Mouse (Mus musculus): ENCODE measurements around the gene Otud7a.

Otud7a gene

GRCm38 (mm10) chr7:63719183-63719944 is 274.8 kb downstream of the Otud7a start:
- no peak for DNase-seq

- no peak for DNase-seq
Measured at GRCm38 (mm10) chr7:63720682-63721081, 276.1 kb downstream of the Otud7a start.

- DNase-seq = no peak
Measured at GRCm38 (mm10) chr7:63725040-63725729, 280.6 kb downstream of the Otud7a start.

GRCm38 (mm10) chr7:63729605-63730004 is 285.1 kb downstream of the Otud7a start:
- no peak for DNase-seq

GRCm38 (mm10) chr7:63730012-63730411 is 285.5 kb downstream of the Otud7a start:
- no peak for DNase-seq

- DNase-seq = peak; percentile 47
Measured at GRCm38 (mm10) chr7:63737725-63738124, 293.2 kb downstream of the Otud7a start.

GRCm38 (mm10) chr7:63738142-63738541 is 293.6 kb downstream of the Otud7a start:
- no peak for DNase-seq

- no peak for DNase-seq
Measured at GRCm38 (mm10) chr7:63743116-63743515, 298.6 kb downstream of the Otud7a start.

- DNase-seq = peak; percentile 62
Measured at GRCm38 (mm10) chr7:63752081-63752480, 307.5 kb downstream of the Otud7a start.

- peak; percentile 75 for DNase-seq
Measured at GRCm38 (mm10) chr7:63753274-63753751, 308.8 kb downstream of the Otud7a start.

GRCm38 (mm10) chr7:63754573-63755475 is 310.3 kb downstream of the Otud7a start:
- peak; percentile 39 for DNase-seq

- peak; percentile 90 for DNase-seq
Measured at GRCm38 (mm10) chr7:63755476-63755948, 311.0 kb downstream of the Otud7a start.

GRCm38 (mm10) chr7:63757136-63757677 is 312.7 kb downstream of the Otud7a start:
- DNase-seq = no peak

- DNase-seq = peak; percentile 41
Measured at GRCm38 (mm10) chr7:63757678-63758239, 313.2 kb downstream of the Otud7a start.

GRCm38 (mm10) chr7:63758240-63758826 is 313.8 kb downstream of the Otud7a start:
- DNase-seq = peak; percentile 47

- no peak for DNase-seq
Measured at GRCm38 (mm10) chr7:63759606-63760005, 315.1 kb downstream of the Otud7a start.

- no peak for DNase-seq
Measured at GRCm38 (mm10) chr7:63762529-63762928, 318.0 kb downstream of the Otud7a start.

- peak; percentile 22 for DNase-seq
Measured at GRCm38 (mm10) chr7:63768398-63769029, 324.0 kb downstream of the Otud7a start.

GRCm38 (mm10) chr7:63773268-63773667 is 328.7 kb downstream of the Otud7a start:
- DNase-seq = no peak

GRCm38 (mm10) chr7:63774291-63774690 is 329.7 kb downstream of the Otud7a start:
- no peak for DNase-seq

GRCm38 (mm10) chr7:63777328-63777727 is 332.8 kb downstream of the Otud7a start:
- no peak for DNase-seq

Measured in embryo, embryonic 11 days (tissue).